Mouse (Mus musculus) embryo, embryonic 10.5 days (tissue): ENCODE measurements at regions not wholly inside any gene's neighbourhood (a gene's known extent, or its start where the extent isn't known, plus 50 kb on each side); places are given as distances from the start of the nearest gene placed in this dataset.
"Not testable (repeated sequence)": the region's sequence is repeated elsewhere in the genome, so short reads cannot be mapped to it uniquely, and the experiment has no call there.

ENCODE experiments used
- DNase-seq: peaks from one replicate; pipeline ENCODE4 v3.0.0-alpha.2; 2015; ENCODE audit warnings: low spot score

DNA sequence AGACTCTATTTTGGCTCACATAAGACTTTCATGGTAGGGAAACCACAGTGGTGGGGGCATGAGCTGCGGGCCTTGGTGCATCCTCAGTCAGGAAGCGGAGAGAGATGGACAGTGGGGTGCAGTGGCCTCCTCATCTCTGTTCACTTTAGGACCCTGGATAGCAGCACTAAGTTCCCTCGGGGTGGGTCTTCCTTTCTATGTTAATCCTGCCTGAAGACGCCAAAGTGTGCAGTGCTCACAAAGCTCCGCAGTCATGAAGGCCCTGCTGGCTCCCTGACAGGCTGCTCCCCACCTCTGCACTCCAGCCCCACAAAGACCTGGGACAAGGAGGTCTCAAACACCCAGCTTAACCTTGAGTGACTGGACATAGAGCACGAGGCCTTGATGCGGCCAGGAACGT lies 56.8 kb downstream of the Sox1 start:
- no peak for DNase-seq

DNA sequence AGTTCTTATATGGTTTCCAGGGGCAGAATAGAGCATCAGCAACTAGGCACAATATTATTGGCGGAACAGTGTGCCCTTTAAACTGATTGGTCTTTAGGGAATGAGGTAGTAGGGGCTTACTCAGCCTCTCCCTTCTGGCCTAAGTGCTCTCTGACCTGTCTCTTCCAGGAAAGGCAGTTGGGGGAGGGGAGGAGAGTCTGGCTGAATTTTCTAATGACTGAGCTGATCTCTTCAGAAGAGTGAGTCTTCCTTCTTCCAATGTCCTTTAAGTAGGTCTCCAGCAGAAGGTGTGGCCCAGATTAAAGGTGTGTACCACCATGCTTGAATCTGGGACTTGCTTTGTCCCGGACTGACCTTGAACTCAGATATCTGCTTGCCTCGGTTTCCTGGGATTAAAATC lies 60.3 kb downstream of the Sox1 start:
- not testable (repeated sequence) for DNase-seq

DNA sequence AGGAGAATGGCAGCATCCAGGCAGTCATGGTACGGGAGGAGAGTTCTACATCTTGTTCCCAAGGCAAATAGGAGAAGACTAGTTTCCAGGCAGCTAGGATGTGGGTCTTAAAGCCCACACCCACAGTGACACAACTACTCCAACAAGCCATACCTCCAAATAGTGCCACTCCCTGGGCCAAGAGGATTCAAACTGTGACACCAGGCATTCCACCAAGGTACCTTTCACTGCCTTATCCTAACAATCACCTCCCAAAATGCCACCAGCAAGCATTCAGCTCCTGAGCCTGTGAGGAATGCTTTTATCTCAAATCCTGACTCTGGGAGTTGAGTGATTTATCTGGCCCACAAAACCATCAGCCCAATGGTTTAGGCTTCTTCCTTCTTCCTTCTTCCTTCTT lies 61.2 kb downstream of the Sox1 start:
- no peak for DNase-seq

DNA sequence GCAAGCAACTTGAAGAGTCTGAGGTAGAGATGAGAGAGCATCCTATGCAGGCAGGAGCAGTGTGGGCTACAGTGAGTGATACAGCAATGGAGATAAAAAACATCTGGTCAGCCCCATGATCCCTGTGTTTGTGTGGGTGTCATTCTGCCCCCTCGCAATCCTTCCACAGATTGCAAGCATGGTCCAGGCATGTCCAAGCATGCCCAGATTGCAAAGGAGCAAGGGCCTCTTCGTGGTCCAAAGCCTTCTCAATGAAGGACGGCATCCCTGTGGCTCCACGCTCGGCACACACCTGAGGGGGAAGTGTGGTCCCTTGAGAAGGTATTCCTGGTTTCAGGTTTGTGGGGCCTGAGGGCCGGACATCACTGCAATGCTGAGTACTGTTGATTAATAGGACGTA lies 61.9 kb downstream of the Sox1 start:
- no peak for DNase-seq

DNA sequence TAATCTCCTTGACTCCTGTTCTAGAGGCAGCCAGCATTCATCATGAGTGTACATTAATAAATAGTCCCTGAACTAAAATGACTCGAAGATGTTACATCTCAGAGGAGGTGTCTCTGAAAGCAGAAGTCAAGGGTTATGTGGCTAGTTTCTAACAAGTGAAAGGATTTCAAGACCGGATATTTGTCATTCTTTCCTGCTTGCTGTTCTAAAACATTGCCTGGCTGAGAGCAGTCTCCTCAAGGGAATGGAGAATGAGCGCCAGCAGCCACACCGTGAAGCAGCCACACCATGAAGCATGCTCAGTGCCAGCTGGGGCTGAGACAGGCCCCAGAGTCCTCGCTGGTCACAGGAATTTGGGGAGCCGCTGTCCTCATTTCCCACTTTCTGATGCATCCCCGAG lies 71.8 kb downstream of the Sox1 start:
- DNase-seq: no peak

DNA sequence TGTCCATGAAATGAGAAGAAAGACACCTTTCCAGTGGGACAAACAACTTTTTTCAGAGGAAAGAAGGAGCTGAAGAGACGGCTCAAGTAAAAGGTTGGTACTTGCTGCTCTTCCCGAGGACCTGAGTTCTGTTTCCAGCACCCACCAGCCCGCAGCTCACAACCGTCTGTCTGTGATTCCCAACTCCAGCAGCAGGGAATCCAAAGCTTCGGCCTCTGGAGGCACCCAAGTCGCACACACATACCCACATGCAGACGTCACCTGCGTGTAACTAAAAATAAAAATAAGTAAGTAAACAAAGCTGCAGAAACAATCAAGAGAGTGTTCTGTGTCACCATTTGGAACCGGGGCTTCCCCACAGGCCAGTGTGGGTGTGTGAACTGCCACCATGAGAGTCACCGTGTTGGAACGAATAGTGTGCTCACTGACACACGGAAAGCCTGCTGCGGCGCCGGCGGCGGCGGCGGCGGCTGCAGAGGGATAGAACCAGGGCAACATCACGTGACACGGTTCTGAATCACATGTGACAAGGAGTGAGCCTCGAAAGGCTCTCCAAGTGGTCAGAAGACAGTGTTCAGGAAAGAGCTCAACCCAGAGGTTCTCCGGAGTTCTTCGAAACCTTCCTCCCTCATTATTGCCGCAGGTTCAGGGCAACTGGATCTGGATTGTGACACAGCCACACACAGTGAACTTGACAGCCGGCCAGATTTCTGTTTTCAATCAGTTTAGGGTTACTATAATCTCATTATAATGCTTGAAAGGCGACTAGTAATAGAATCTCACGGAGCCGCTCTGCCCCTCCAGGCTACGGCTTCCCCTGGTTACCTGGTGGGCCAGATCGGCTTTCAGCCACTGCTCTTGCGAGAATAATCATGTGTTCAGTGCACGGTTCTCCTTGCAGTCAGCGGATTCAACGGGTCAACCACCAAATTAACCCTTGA lies 72.6 kb downstream of the Sox1 start:
- DNase-seq: peak; percentile 47

DNA sequence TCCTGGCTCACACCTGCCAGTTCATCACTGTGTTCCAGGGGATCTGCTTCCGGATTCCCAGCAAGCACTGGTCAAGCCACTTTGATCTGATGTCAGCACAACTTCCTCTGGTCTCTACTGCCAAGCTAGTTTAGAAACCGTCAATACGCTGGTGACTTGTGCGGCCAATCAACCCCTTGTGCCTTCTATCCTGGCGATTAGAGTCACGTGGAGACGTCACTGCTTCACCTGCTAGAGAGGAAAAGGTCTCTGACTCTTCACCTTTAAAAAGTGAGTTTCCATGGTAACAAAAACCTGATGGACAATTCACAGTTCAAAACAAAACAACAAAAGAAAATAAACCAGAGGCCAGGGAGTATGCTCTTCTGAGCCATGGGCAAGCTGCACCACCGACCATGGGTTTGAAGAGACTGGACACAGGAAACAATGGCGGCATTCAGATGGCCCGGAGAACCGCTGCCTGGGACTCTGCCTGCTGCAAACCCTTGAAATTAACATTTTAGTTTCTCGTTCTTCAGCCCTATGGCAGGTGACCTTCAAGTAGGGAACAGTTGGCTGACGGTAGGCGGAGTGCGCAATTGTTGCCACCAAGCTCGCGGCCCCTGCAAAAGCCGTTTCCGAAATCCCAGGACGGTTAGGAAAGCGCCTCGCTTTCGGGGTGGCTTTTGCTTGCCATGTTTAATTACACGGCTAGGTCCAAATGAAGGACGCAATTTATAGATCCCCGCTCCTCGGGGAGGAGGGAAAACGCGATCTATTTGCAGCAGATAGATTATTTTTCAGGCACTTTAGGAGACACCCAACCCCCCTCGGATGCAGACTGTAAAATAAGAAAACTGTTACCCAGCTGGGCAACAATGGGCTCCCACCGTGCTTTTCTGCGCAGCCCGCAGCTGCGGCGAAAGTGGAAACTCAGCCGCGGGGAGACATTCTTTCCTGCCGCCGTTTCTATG lies 82.6 kb downstream of the Sox1 start:
- DNase-seq: peak; percentile 71

DNA sequence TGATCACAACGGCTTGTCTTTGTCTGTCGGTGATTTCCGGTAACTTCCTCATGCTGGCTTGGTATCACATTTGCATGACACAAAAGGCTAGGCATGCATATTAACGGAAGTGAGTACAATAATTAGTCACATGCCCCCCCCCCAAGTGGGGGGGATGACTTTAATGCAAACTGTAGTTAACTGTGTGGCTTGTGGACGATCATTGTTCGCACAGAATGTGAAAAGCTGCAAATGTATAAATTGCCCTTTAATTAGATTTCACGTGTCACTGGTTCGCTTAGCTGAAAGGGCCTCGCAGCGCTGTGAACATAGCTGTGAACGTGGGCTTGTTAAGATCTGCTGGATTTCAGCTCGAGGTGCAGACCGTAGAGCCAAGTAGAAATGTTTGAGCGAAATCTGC lies 86.8 kb downstream of the Sox1 start:
- DNase-seq: peak; percentile 39

DNA sequence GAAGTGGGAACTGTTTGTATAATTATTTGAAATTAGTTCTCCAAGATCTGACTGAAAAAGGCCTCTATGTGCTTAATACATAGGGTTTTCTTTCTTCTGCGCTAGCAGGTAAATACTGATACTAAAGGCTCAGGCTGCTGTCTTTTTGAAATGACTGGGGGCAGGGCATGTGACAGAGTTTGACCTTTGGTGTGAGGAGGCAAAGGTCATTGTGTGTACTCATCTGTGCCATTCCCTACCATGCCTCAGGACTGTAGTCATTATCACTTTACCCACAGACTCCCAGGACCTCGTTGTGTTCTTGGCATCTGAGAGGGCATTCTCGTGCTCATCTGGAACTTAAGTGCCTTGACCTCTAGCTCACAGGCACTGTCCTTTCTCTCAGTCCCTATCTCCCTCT lies 88.5 kb downstream of the Sox1 start:
- no peak for DNase-seq

DNA sequence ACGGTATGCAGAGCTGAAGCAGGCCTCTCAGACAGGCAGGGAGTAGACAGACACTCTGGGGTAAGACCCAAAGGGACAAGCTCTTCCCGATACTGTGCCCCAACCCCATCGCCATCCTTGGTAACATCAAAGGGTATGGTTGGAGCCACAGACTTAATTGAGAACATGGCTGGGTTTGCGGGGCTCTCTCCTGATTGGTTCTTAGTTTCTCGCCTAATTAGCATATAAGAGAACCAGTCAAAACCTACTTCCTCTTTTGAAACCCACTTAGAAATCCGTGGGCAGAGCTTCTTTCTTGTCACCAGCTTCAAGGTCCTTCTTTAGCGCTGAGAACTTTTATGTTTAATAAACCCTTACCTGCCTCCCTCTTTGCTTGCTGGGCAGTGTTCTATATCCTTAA lies 87.5 kb upstream of the Spaca7 start:
- DNase-seq: no peak

DNA sequence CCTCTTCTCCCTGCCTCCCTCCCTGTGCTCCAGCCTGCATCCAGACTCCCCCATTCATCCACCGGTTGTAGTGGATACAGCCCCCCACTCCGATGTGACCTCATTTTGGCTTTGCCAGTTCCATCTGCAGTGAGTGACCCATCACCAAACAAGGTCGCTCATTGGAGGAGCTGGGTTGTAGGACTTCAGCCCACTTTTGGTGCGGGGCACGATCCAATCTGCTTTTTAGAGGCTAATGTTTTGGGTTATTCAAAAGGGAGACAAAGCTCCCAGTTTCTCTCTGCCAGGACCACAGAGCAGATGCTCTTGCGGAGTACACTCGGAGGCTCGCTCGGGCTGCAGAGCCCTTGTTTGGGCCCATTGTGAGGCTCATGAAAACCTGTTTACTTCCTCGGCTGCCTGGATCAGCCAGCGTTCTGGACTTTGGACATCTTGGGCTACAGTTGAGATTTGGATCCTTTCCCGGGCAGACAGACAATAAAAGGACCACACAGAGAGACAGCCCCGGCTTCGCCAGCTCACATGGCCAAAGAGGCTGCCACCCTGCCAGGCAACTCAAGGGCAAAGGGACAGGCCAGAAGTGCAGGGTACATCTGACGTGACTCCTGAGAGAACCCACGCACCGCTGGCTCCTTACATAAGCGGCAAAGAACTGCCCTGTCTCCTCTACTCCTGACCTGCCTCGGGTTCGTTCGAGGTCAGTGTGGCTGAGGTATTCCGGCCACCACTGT lies 86.3 kb upstream of the Spaca7 start:
- no peak for DNase-seq

DNA sequence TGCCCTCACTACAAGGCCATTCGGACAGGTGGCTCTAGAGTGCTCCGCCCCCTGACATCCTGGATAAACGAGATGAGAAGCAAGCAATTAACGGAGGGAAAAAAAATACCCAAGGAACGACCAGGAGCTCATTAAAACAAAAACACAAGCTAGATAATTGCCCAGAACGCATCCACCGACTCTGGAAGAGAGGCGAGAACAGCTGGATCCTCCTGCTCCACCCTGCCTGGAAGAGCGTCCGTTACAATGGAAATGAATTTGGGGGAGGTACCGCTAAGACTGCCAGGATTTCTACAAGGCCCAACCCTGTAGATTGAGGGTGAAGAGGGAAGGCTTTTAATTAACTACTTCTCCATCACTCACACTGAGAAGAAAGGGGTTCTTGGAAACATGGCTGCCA lies 85.6 kb upstream of the Spaca7 start:
- no peak for DNase-seq

DNA sequence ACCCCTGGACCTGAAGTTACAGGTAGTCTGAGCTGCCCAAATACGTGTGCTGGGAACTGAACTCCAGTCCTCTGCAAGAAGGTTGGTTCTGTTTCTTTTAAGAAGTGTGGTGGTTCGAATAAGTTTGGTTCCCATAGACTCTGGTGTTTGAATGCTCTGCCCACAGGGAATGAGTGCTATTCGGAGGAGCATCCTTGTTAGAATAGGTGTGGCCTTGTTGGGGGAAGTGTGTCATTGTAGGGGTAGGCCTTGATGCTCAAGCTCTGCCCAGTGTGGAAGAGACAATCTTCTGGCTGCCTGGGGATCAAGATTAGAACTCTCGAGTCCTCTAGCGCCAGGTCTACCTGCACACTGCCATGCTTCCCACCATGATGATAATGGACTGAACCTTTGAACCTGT lies 83.6 kb upstream of the Spaca7 start:
- no peak for DNase-seq

DNA sequence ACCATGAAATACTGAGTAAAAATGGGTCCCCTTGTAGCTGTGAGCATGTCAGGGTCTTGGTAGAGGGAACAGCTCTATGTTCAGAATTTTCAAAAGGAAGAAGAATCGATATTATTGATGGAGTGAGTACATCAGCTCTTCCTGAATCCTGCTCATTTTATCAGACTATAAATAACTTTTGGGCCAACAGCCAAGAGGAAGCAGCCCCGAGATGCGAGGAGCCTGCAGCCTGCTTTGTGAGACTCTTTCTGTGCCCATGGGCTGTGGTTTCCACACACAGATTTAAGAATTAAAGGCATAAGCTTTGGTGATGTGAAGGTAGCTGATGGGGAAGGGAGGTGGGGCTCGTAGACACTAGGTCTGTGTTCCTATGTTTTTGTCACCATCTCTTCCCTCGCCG lies 81.4 kb upstream of the Spaca7 start:
- DNase-seq: no peak

DNA sequence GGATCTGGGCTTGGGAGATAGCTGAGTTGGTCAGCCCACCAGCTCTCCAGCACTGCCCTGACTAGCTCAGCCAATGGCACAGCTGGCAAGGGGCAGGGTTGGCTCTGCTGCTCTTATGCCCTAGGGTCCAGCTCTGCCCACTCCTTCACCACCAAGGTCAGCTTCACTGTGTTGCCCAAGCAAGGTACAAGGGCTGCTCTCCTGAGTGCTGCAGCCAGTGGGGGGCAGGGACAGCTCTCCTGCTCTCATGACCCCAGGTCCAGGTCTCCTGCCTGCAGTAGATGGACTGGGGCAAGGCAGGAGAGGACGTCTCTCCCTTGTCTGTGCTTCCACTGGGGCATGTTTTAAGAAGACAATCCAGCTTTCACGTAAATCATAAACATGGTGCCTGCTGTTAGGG lies 80.4 kb upstream of the Spaca7 start:
- no peak for DNase-seq

DNA sequence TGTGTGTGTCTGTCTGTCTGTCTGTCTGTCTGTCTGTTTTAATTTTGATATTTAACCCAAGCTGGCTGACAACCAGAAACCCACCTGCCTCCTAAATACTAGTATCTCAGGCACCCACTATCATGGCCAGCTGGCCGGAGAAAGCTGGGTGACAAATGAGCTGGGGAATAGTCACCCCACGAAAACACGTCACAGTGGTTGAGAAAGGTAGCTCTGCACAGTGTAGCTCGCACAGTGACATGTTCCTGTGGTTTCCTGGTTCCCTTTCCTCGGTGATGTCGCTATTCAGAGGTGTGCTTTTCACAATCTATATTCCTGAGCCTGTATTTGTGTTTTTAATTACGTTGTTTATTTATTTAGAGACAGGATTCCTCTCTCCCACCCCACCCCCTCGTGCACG lies 78.3 kb upstream of the Spaca7 start:
- DNase-seq: no peak

DNA sequence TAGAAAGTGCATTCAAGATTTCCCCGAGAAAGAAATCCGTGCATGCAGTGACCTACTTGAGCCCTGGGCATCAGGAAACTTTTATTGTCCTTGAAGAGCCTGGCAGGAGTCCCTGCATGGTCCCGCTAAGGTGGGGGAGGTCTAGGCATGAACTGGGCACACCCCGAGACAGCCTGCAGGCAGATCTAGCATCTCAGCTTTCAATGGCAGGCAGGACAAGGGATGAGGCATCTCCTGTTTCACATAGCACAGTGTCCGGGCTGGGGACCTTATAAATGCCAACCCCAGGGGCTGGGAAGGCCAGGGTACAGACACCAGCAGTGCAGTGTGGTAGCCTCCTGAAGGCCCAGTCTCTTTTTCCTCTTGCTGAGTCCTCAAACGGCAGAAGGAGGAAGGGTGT lies 75.4 kb upstream of the Spaca7 start:
- DNase-seq: no peak

DNA sequence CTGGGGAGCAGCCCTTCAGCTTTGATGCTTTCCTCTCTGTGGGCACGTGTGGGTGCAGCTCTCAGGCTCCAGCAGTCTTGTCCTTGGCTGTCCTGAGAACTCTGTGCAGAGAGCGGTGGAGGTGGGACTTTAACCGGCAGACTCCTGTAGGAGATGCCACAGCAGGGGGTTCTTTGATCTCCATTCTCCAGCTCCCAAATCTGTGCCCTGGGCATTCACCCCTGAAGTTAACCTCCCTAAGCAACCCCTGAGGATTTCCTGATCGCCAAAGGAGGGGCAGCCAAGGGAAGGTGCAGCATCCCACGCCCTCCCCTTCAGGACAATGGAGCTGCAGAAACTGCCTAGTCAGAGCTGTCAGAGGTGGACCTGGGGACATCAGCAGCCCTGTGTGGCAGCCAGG lies 73.2 kb upstream of the Spaca7 start:
- no peak for DNase-seq

DNA sequence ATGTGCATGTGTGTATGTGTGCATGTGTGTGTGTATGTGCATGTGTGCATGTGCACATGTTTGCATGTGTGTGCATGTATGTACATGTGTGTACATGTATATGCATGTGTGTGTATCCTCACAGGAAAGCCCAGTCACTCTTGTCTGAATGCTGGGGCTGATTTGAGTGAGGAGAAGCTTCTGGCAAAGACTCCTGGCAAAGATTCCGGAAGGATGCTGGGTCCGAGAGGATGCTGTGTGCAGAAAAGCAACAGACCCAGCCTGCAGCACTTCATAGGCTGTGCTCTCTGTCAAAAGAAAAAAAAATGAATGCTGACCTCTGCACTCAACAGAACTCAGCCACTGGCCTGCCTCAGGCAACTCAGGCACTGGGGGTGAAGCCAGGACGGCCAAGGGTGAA lies 72.5 kb upstream of the Spaca7 start:
- DNase-seq: no peak

DNA sequence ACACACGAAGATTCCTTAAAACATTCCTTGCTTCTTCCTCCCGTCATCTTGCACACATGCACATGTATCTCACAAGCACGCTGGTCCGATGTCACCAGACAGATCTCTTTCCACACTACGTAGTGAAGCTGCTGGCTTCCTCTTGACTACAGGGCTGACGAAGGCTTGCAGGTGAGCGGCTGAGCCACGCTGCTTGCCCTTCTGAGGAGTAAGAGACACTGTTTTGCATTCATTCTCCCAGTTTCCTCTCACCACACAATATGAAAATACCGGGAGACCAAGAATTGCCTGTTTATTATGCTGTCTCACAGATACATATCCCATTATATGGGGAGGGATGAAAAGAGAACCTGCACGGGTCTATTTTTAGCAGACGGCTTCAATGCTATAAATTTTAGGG lies 71.0 kb upstream of the Spaca7 start:
- DNase-seq: peak; percentile 43

DNA sequence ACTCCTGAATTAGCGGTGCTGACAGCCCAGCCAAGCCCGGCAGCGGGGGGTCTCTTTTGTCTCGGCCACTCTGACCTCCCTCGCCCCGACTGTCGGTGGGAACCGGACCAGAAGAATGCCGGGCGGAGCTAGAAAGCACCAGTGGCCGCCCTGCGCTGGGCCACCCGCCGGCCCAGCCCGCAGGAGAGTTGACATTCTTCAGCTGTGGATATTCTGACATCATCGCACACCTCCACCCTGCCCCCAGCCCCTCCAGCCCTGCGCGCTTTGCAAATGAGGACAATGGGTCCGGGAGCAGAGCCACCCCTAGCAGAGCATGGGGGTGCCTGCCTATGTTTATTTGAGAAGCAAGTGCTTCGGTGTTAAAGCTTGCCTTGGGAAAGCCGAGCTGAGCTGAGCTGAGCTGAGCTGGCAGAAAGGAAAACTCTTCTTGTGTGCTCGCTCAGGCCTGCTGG lies 70.5 kb upstream of the Spaca7 start:
- peak; percentile 73 for DNase-seq

DNA sequence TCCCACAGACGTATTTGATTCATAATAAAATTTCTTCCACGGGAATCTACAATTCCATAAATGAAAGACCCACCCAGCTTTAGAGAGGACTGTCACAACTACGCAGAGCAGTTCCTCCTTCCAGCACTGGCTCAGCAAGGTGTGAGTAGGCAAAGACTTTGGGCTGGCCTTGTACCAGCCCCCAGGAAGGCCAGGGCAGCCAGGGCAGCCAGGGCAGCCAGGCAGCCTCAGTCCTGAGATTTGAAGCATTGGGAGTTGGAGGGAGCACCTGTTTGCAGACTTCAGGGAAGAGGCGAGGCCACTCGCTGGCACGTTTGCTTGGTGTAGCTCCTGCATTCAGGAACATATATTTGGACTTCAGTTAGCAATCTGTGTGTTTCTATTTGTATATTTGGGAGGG lies 70.0 kb upstream of the Spaca7 start:
- DNase-seq: no peak
